Mouse (Mus musculus) ES-E14 (cell line): ENCODE measurements around the gene Ldb3. TPM values are rescaled to one million over a fixed set of nuclear protein-coding genes. Genes with fewer than 3 reads are reported as not detected.

Experiments
- DNase-seq: peaks from one replicate; pipeline ENCODE4 v3.0.0-alpha.2; 2013; ENCODE audit warnings: low read depth, low spot score
- H3K27ac ChIP-seq: 2 replicates; pipeline ENCODE4 v1.5.1; 2012; ENCODE audit warnings: low read depth, mild to moderate bottlenecking, low read length, moderate library complexity, mixed read lengths; ENCODE audit not compliant: poor library complexity, insufficient read depth, severe bottlenecking
- H3K36me3 ChIP-seq: 2 replicates; pipeline ENCODE4 v1.6.1; 2012; ENCODE audit warnings: mild to moderate bottlenecking, low read length, moderate library complexity, mixed read lengths; ENCODE audit not compliant: control insufficient read depth, poor library complexity, insufficient read depth, severe bottlenecking
- H3K4me1 ChIP-seq, 2 experiments: fragments of 150-350 bp in 1 of 2; sonication (generic) in 1 of 2; 2 replicates each; pipeline ENCODE4 v1.6.1; 2012; ENCODE audit warnings: low read length in 2 of 2, mild to moderate bottlenecking in 1 of 2, mixed read lengths in 1 of 2; ENCODE audit not compliant: control insufficient read depth in 2 of 2, insufficient read depth in 2 of 2, poor library complexity in 1 of 2
- H3K4me3 ChIP-seq, 2 experiments: fragments of 150-350 bp in 1 of 2; sonication (generic) in 1 of 2; 2 replicates each; pipeline ENCODE4 v1.5.1; 2012; ENCODE audit warnings: low read length in 2 of 2, low read depth in 1 of 2, mild to moderate bottlenecking in 1 of 2, mixed read lengths in 1 of 2; ENCODE audit not compliant: insufficient read depth in 1 of 2, poor library complexity in 1 of 2, severe bottlenecking in 1 of 2
- H3K9ac ChIP-seq: 2 replicates; pipeline ENCODE4 v1.6.1; 2012; ENCODE audit warnings: low read depth, mild to moderate bottlenecking, low read length, mixed read lengths; ENCODE audit not compliant: poor library complexity, insufficient read depth, severe bottlenecking
- H3K9me3 ChIP-seq: fragments of 150-350 bp; sonication (generic); 2 replicates; pipeline ENCODE4 v1.6.1; 2012; ENCODE audit warnings: low read depth, mild to moderate bottlenecking, low read length; ENCODE audit not compliant: control insufficient read depth, insufficient read depth
- CHD2 ChIP-seq: IDR thresholded peaks from 2 replicates; pipeline ENCODE4 v1.6.1; 2014; ENCODE audit warnings: mild to moderate bottlenecking, low read depth, low read length, inconsistent platforms
- HCFC1 ChIP-seq: IDR thresholded peaks from 2 replicates; pipeline ENCODE4 v1.6.1; 2012; ENCODE audit warnings: low read length, inconsistent platforms, borderline replicate concordance; ENCODE audit not compliant: insufficient read depth
- MAFK ChIP-seq: IDR thresholded peaks from 2 replicates; pipeline ENCODE4 v1.6.1; 2014; ENCODE audit warnings: mild to moderate bottlenecking, low read depth, low read length, inconsistent platforms; ENCODE audit not compliant: insufficient read depth
- ZC3H11A ChIP-seq: IDR thresholded peaks from 2 replicates; pipeline ENCODE4 v1.6.1; 2012; ENCODE audit warnings: low read depth, mild to moderate bottlenecking, inconsistent platforms, low read length, borderline replicate concordance
- ZNF384 ChIP-seq: IDR thresholded peaks from 2 replicates; pipeline ENCODE4 v1.6.1; 2012; ENCODE audit warnings: low read depth, low read length, inconsistent platforms
- in situ Hi-C, 2 experiments: fragments of 600-800 bp; cut with MboI; formaldehyde crosslinking; loops; one replicate each; pipeline ENCODE4 v1.15.1; 2025; ENCODE audit warnings: low sequenced_read_pairs in 2 of 2, inconsistent platforms in 1 of 2; ENCODE audit not compliant: unreplicated experiment in 2 of 2
- total RNA-seq: library from RNA; depleted of rRNA; stranded (reverse); fragments of 300-350 nt; gene quantifications from 2 replicates; pipeline ENCODE4 v1.2.3, GENCODE M21; 2012

Gene Ldb3
- total RNA-seq, 1 experiment: 0.98 TPM

GRCm38 (mm10) chr14:34512602-34513001 is 75.9 kb downstream of the Ldb3 start:
- DNase-seq: no peak
- TF ChIP-seq ZC3H11A: no peak
- TF ChIP-seq MAFK: no peak
- no peak for TF ChIP-seq HCFC1
- no peak for TF ChIP-seq CHD2
- TF ChIP-seq ZNF384: no peak
- H3K4me3 ChIP-seq: no peak overlapping the region
- H3K9me3 ChIP-seq: no peaks in the 10 kb centered on the region
- no peak overlapping the region for H3K27ac ChIP-seq
- in situ Hi-C loops: no loop called here
- H3K4me1 ChIP-seq: 0 out of 4 replicates have a peak, but pooled peaks cover 0 to under 1% of the 10 kb centered on the region in 2 experiments
- H3K9ac ChIP-seq: no peak overlapping the region
- no peaks in the 10 kb centered on the region for H3K36me3 ChIP-seq

DNA sequence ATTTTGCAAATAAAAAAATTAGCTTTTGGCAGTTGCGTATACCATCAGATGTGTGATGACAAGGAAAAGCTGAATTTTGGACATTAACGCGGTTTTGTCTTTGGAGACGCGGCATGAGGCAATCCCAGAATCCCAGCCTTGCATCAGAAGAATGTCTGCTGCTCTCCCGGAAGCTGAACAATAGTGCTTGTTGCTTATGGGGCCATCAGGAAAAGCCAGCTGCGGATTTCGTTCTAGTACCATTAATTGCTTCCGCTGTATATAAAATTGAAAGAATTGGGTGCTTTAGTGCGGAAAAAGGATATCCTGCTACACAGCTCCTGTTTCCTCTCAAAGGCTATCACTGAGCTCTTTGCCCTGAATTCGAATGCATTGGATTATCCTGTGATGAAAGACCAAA is 76.6 kb downstream of the Ldb3 start:
- H3K4me3 ChIP-seq: no peak overlapping the region
- H3K27ac ChIP-seq: no peak overlapping the region
- no peaks in the 10 kb centered on the region for H3K4me1 ChIP-seq
- H3K9ac ChIP-seq: no peak overlapping the region
- H3K9me3 ChIP-seq: no peaks in the 10 kb centered on the region
- in situ Hi-C loops: no loop called here
- DNase-seq: no peak
- TF ChIP-seq HCFC1 (no peak), CHD2 (no peak), ZNF384 (no peak), ZC3H11A (no peak), MAFK (no peak)
- H3K36me3 ChIP-seq: no peaks in the 10 kb centered on the region

DNA sequence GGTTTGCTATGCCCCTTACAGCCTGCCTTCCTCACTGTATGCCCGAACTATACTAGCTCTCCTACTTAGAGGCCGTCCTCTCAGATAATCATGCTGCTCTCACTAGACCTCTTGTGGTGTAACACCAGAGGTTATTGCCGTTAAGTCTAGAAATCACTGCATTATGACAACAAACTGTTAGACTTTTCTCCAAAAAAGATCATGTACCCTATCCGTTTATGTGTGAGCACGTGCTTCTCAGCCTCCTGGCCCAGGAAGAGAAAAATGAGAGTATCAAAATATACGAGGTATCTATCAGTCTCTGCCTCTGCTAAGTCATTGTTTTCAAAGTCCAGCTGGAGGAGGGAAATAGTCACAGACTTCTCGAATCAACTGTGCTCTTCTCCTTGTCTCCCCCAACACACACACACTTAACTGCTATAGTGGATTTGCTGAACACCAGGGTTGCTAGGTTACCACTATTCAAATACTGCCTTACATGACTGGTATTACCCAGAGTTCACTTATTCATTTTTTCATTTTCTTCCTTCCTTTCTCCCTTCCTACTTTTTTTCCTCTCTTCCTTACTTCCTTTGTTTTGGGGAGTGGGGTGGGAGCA is 79.5 kb downstream of the Ldb3 start:
- Histone ChIP-seq H3K27ac (no peak overlapping the region), H3K36me3 (no peaks in the 10 kb centered on the region), H3K9me3 (no peaks in the 10 kb centered on the region), H3K4me1 (peaks cover 0 to under 1% of the 10 kb centered on the region in 2 experiments; a peak in 1 of 4 replicates), H3K4me3 (no peak overlapping the region), H3K9ac (no peak overlapping the region)
- DNase-seq: no peak
- in situ Hi-C loops: no loop called here
- no peak for TF ChIP-seq MAFK
- no peak for TF ChIP-seq ZC3H11A
- no peak for TF ChIP-seq CHD2
- no peak for TF ChIP-seq HCFC1
- no peak for TF ChIP-seq ZNF384

DNA sequence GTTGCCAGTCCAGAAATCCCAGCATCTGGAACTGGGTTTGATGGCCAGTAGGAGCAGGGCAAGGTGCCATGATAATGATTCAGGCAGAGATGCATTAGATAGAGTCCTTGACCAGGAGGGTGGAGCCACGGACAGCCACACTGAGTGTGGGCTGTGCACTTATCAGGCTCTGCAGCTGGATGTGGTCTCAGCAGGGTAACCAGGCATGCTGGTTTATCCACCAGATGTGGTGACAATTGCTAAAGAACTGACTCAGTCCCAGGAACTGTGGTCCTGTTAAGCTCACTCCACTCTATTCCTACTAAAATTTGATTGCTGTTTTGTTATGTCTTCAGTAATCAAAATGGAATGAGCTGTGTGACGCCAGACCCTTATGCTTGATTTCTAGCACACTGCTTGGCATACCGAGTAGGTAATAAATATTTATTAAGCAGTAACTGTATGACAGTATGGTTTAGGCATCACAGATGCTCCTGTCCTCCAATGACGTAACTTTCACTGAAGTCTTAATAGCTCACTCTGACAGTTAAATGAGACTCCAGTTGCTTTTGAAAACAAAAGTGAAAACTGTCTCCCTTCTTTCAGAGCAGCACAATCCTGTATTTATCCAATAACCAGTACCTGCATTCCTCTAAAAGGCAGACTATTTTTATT is 80.2 kb downstream of the Ldb3 start:
- Histone ChIP-seq H3K9me3 (no peaks in the 10 kb centered on the region), H3K9ac (no peak overlapping the region), H3K4me3 (no peak overlapping the region), H3K4me1 (peaks cover 0 to 3% of the 10 kb centered on the region in 2 experiments; a peak in 1 of 4 replicates), H3K36me3 (no peaks in the 10 kb centered on the region), H3K27ac (no peak overlapping the region)
- TF ChIP-seq HCFC1: no peak
- TF ChIP-seq ZNF384: no peak
- no peak for TF ChIP-seq ZC3H11A
- no peak for TF ChIP-seq CHD2
- no peak for TF ChIP-seq MAFK
- in situ Hi-C loops: no loop called here
- no peak for DNase-seq
